Mouse (Mus musculus): Measurements from ENCODE around the gene Fibcd1.

Fibcd1 gene

DNA sequence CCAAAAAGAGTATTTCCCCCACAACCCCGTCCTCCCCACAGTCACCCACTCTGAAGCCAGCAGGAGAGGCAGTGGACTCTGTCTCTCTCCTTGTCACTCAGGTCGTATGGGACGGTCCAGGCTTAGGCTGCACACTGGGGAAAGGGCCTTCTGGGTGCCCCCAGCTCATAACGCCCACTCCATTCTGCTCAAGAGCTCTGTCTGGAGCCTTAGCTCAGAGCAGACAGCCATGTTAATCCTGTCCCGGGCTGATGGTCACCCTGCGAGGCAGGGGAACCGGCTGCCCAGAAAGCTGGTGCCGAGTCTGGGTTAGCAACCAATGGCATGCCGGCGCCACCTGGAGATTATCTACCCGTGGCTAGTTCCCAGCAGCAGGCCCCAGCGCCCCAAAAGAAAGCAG, 12.7 kb upstream of the Fibcd1 start:
- no peak for DNase-seq (ENCODE audit: extremely low read depth, low read depth, low spot score)

DNA sequence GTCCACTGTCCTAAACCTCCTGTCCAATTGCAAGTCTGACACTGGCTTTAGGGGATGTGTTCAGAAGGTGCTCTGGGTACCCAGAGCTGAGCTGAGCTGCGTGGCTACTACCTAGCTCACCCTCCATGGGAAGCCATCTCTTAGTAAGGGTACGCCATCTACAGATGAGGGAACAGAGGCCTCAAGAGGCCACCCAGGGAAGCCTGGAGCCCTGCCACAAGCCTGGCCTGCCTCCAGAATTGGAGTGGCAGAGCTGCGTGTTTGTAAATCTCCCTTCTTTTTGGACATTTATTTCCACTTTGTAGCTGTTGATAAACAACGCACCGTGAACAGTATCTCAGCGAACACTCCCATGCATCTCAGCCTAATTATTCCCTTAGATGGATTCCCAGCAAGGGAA, 11.4 kb upstream of the Fibcd1 start:
- DNase-seq (ENCODE audit: extremely low read depth, low read depth, low spot score), result no peak

DNA sequence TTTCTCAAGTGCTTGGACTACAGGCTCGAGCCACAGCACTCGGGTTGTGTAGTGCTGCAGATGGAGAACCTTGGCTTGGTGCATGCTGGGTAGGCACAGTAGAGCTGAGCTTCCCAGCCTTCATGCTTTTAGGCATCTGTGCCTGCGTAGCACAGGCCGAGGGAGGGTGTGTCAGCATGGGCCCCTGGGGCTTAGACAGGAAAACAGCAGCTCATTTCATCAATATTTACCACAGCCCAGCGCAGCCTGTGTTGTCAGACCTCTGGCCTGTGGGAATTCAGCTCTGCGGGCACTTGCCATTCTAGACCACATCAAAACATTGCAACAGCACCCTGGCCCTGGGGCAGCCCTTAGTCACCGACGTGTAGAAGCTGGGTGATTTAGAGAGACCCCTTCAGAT, 10.2 kb upstream of the Fibcd1 start:
- DNase-seq (ENCODE audit: extremely low read depth, low read depth, low spot score), result no peak

DNA sequence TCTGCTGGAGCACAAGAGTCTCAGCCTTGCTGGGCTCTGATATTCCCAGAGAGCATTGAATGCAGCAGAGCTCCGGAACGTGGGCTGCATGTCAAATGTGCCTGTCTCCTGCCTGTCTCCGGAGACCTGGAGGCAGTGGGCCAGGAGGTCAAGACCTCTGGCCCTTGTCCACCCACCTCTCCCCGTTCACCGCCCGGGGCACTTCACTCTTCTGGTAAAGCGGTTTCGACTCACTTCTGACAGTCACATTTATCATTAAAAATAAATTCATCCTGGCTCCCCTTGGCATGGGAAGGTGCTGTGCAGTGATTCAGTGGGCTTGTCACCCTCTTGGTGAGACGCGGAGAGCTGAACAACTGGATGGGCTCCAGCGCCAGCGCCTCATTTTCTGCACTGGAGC, 4.3 kb upstream of the Fibcd1 start:
- no peak for DNase-seq (ENCODE audit: extremely low read depth, low read depth, low spot score)

DNA sequence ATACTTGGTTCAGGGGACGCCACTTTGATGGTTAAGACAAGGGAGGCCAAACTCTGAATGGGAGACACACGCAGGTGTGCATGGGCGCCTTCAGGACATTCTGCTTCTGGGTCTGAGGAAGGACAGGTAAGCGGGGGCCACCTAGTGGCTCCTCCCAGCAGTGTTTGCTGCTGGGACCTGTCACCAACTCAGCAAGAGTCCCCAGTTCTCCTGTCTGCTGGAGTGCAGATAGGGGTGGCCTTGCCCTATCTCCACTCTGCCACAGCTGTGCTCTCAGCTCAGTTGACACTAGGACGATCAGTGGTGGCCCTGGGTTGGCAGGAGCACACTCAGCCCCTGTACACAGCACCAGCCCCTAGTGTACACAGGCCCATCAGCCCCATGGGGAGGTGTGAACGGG, 2.1 kb upstream of the Fibcd1 start:
- DNase-seq (ENCODE audit: extremely low read depth, low read depth, low spot score), result no peak

DNA sequence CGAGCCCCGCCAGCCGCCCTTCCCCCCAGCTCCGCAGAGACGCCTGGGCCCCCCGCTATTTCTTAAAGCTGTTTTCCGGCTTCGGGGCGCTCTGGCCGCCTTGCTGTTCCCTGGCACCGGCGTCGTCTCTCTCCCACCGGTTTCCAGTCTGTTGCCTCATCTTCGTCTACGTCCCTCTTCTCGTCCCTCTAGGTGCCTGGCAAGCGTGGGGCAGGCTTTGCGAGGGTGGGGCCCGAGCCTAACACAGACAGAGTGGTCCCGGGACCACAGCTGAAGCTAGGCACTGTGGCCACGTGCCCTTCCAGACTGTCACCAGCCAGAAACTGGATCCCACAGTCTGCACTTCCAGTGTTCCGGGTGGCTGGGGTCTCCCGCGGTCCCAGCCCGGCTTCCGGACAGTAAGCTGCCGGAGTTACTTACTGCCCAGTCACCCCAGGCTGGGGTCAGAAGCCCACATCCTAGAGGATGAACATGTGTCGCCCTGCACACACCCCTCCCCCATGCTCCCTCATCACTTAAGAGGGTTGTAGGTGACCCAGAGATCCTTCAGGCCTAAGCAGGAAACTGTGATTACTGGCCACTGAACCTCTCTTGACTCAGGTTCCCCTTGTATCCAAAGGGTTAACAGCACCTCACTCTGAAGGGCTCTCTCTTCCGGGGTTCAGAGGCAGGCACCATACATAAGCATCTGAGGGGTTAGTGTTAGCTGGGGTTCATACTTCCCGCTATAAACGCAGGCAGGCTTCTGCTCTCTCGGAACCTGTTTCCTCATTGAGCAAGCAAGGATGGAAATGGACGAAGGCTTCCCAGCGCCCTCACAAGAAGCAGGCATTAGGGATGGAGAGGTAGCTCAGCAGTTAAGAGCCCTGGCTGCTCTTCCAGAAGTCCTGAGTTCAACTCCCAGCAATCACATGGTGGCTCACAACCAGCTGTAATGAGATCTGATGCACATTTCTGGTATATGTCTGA, 1.2 kb upstream of the Fibcd1 start:
- DNase-seq (ENCODE audit: extremely low read depth, low read depth, low spot score), result no peak

DNA sequence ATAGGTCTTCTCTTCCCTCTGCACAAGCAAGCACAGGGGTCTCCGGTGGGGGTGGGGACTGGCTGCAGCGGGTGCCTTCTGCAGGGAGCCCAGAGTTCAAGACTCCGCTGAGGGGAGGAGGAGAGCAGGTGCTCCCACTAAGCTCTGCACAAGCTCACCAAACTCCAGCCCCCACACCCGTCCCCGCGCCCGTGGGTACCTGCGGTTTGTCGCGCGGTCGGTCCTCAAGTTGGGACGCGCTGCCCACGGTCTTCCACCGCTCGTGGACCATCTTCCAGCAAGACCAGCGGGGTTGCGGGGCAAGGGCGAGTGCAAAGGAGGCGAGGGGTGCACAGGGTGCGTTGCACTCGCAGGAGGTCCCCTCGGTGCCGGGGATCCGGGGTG, 301 bp downstream of the Fibcd1 start:
- no peak for DNase-seq (ENCODE audit: extremely low read depth, low read depth, low spot score)

DNA sequence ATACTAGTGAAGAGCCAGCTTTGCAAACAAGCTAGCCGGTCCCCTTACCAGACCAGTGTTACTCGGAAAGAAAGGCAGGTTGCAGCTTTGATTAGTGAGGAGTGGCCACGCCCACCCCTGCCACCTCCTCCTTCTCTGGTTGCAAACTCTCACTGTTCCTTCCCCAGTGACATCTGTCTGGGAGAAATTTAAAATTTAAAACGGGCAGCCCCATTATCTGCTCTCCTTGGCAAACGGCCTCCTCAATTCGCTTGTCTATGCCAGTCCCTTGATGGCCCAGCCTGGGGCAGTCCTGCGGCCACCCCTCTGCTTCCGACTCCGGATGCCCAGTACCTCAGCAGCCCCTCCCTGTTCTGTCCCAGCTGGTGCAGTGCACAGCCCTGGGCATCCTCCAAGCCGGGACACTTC, 1.1 kb downstream of the Fibcd1 start:
- no peak for DNase-seq (ENCODE audit: extremely low read depth, low read depth, low spot score)

DNA sequence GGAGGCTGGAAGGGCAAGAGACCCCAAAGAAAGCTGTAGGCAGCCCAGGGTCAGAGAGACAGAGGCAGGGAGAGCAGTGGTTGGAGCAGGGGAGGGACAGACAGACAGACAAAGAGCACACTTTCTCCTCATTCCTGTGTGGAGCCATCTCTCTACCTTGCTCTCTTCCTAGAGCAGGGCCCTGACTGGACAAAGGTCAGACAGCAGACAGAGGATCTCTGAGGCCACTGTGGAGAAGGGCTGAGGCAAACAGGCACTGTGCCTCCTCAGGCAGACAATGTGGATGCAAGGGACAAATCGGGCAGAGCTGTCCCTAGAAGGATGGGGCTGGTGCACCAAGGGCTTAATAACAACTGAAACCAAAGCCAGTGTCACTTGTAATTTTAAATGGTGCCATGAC, 6.9 kb downstream of the Fibcd1 start:
- DNase-seq (ENCODE audit: extremely low read depth, low read depth, low spot score), result no peak

DNA sequence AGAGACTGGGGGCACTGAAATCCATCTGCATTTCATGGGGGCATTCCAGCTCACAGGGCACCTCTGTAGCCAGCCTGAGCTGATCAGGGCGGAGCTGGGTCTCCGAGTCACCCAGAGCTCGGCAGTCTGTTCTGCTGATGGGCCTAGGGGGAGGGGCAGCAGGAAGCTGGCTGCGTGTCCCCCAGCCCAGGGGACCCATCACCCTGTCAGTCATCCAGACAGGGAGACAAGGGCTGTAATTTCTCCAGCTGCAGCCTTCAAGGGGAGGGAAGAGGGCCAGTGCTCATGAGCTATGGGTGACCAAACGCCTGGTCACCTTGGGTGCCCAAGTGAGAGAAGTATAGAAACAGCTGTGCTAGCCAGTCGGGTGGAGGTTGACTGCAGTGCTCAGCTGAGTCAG, 8.8 kb downstream of the Fibcd1 start:
- DNase-seq (ENCODE audit: extremely low read depth, low read depth, low spot score), result no peak

DNA sequence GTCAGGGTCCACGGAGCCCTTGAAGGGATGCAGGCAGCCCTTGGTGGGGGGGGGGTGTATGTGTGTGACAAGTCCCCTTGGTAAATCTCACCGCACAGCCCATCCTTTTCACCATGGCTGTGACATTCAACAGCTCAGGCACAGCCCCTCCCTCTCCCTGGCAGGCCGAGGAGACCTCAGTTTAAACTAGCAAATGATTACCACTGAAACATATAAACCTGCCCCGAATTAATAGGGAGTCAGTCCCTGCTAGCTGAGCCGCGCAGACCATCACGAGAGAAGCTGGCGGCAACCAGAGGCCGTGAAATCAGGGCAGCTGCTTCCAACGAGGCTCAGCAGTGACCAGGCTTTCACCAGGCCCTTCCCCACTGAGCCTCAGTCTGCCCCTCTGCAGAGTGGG, 9.7 kb downstream of the Fibcd1 start:
- no peak for DNase-seq (ENCODE audit: extremely low read depth, low read depth, low spot score)

DNA sequence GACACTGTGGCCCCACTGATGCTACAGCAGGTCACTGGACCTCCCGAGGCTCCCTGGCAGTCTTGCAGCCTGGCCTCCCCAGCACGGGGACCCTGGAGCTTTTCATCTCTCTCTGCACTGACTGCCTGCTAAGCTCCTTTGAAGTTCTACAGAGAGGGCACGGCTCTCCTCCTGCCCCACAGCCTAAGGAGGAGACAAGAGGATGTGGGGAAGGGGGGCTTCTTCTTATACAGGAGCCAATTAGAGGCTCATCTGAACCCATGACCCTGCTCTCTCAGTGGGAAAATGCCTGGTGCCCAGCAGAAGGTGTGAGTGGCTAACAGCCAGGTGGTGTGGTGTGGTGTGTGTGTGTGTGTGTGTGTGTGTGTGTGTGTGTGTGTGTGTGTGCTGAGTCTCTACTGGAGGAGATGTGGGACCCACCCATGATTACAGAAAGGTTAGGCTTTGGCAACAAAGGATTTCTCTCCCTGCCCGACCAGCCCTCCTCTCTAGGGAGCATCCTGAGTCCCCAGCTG, 17.4 kb downstream of the Fibcd1 start:
- no peak for DNase-seq (ENCODE audit: extremely low read depth, low read depth, low spot score)

DNA sequence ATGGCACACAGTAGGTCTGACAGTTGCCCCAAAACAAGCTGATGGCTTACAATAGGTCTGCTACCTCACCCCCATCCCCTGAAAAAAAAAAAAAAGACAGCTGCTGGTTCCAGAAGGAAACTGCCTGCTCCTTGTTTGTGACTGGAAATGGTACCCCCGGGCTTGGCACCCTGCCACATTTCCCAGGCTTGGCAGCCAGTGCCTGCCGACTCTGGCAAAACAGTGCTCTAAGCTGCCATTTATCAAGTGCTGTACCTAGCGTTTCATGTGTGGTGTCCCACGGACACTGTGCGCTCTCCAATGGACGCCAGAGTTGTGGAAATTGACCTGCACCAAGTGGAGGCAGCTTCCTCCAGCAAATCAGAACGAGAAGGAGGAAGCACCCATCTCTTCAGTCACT, 17.9 kb downstream of the Fibcd1 start:
- DNase-seq (ENCODE audit: extremely low read depth, low read depth, low spot score), result no peak

DNA sequence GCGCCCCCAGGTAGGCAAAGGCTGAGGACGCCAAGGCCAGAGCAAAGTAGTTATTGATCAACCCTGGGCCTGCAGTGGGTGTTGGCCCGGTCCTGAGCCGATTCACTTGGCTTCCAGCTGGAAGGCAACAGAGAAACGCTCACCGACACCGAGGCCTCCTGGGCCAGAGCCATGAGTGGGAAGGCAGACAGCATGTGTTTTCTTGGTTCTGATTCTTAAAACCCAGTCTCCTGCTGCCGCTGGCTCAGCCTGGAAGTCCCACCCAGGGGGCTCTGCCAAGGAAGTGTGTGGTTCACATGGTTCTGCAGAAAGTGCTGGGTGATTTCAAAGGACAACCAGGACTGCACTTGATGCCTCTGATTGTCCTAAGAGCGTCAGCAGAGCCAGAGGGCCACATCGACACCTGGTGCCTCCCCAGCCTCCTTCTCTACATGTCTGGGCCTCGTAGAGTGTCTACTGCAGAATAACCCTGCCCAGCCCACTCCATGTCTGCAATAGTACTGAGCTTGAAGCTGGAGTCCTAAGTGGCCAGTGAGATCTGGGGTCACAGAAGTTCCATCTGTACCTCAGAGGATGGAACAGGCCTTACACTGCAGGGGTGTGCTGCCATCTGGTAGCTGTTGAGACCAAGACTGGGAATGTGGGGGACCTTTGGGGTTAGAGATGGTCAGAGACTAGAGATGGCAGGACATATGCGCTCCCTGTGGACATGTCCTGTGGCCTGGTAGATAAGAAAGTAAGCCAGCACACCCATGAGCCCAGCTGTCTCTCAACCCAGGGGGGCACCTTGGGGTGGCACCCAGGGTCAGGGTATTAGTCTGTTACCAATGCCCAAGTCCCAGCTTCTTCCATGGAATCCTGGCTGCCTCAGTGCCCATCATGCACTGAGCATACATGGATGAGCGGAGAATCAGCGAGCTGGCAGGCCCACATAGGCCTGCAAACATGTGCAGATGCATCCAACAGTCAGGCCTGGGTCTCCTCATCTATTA, 19.4 kb downstream of the Fibcd1 start:
- DNase-seq (ENCODE audit: extremely low read depth, low read depth, low spot score), result no peak

DNA sequence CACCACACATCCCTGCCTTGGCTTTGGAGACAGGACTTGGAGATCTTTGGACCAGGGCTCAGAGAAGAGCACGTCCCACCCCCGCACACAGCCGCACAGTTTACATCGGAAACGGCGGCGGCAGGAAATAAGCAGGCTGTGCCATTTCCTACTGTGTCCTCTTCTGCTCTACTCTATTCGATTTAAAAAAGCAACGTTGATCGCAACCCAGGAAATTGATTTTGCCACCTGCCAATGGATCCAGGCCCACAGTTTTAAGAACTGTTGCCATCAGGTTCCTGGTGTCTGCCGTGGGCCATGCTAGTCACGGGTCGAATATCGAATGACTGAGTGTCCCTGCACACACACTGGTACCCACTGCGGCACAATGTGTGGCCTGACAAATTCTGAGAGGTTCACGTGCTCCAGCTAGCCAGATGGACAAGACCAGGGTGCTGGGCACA, 20.3 kb downstream of the Fibcd1 start:
- no peak for DNase-seq (ENCODE audit: extremely low read depth, low read depth, low spot score)

DNA sequence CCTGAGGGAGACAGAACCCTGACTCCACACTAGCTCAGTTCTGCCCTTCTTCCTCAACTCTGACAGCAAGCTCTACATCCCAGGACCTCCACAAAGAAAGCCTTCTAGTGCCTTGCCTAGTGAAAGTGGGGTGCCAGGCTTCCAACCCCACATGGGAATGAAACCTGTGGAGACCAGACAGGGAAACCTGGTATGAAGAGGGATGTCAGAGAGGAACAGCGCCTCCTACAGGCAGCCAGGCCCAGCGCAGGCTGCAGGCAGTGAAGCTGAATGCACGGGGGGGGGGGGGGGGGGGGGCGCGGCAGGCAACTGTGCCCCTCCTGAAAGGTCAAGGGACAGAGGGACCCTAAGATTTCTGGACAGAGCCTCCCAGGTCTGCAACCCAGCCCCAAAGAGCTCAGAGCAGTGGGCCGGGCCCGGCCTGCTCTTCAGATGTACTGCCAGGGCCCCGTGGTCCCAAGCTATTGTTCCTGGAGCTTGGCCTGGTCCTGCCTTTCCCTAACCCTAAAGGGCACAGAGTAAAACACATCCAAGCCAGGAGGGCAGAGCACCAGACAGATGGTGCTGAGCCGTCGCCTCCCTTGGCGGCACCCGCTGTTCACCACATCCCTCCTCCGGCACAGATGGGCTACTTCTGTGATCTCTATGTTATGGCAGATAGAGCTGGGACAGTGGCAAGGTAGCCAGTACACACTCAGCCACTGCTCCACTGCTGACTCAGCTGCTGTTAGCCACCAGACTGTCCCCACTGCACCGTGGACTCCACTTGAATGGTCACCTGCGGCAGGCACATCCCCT, 21.7 kb downstream of the Fibcd1 start:
- DNase-seq (ENCODE audit: extremely low read depth, low read depth, low spot score), result no peak

DNA sequence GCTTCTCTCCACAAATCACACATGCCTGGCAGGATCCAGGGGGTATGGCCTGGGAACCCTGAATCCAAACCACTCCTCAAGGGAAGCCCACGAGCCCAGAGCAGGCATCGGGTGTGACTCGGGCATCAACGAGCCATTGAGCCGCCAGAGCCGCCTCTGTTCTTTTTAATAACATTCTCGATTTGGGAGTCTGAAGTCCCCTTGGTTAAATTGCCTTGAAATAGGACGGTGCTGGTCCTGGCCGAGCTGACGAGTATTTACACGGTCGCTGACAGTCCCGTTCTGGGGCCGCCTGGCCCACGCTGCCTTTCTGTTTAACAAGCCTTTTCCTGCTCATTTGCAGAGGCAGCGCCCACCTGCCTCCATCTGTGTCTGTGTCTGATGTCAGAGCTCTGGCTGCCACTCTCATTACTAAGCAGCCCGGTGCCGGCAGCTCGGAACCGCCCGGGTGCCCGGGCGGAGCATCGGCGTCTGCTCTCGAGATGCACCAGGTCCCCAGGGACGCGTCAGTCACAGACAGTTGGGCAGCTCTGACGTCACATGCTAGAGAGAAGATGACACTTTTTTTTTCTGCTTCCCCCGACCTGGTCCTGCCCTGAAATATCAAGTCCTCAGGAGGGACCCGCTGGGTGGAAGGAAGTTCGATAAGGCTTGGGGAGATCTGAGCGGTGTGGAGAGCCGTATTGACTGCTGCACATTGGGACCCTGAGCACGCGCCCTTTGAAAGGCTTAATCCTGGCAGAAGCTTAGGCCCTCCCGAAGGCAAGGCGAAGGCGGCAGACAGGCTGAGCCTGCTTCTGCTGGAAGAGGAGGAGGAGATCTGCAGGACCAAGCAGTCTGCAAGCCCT, 23.1 kb downstream of the Fibcd1 start:
- no peak for DNase-seq (ENCODE audit: extremely low read depth, low read depth, low spot score)

DNA sequence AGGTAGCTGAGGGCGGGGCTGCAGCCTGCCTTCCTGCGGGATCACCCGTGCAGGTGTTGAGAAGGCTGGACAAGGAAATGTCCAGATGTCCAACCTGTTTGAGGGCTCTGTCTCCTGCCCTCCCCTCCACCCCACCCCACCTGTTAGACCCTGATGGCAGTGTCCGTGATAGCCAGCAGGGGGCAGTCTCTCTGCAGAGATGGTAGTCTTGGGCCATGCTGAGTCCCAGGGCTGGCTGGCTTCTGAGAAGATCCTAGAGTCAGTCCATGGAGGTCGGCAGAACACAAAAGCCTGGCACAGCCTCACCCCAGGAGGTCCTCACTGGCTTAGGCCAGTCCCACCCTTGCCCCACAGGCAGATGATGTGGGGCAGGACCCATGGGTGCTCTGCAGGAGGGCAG, 30.4 kb downstream of the Fibcd1 start:
- DNase-seq (ENCODE audit: extremely low read depth, low read depth, low spot score), result no peak

DNA sequence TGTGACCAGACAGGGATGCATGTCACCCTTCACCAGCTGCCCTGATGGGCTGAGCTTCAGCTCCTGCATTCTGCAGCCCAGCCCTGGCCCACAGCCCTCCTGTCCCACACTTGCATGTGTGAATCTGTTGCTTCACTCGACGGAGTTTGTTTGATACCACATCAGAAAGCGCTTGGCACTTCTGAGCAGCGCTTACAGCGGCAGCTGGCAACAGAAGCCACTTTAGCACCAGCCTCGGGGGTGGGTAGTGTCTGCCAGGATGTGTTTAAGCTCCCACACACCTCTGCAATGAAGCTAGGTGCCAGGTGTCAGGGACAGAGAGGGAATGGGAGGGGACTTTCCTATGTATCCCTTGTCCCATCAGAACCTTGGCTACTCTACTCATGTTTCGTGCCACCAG, 31.1 kb downstream of the Fibcd1 start:
- peak; percentile 68 for DNase-seq (ENCODE audit: extremely low read depth, low read depth, low spot score)

DNA sequence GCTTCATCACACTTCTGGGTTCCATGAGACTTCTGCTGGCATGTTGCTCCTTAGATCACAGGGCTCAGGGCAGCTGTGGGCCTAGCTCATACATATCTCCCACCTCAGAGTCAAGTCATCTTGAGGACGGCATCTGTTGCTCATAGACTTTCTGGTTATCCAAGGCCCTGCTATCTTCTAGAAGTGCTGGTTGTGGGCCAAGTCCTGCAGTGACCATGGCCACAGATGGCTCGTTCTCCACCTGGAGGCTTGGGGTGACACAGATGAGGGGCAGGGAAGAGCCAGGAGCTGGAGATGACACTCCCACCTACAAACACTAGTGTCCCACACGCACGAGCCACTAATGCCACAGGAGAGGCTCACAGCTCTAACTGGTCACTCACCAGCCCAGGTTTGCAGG, 32.2 kb downstream of the Fibcd1 start:
- DNase-seq (ENCODE audit: extremely low read depth, low read depth, low spot score), result no peak
